Mouse (Mus musculus): ENCODE data around the gene Gm3448. TPM values are rescaled to one million over a fixed set of nuclear protein-coding genes. Genes with fewer than 3 reads are reported as not detected.

The Gm3448 gene
- total and polyA plus RNA-seq, 3 experiments: 0.51 to 4.7 (median 4.6) TPM

DNA sequence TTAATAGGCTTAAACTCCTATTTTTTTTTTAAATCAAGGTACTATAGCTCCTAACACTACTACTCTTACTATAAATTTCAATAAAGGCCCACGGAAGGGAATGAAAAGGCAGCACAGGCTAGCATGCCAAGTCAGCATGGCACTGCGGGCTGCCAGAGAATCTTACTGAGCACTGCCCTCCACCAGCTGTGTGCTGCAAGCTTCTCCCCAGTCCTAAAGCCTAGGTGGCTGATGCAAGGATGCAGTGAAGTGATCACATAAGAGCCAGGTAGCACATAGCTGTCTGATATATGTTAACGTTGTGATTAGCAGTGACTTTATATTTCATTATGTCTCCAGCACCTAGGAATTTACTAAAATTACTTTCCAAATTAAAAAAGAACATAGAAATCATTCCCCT lies 81.4 kb downstream of the Gm3448 start:
- no peak for DNase-seq

GRCm38 (mm10) chr17:14958686-14959327 lies 82.5 kb downstream of the Gm3448 start:
- DNase-seq: no peak

DNA sequence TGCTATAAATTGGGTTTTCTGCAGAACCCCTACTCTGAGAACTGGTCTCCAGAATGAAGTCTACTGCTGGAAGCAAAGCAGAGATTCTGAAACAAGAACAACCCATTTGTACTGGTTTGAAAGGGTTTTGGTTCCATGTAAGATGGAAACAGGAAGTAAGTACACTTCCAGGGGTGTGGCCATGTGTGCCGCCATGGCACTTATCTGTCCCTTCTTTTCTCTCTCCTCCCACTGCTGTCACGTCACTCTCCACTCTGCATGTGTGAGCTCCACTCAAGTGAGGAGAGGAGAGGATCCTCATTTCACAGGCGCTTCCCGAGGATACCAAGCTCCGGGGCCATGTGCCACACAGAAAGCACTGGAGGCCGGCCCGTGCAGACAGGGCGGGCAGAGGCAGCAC lies 87.9 kb downstream of the Gm3448 start:
- DNase-seq: no peak

DNA sequence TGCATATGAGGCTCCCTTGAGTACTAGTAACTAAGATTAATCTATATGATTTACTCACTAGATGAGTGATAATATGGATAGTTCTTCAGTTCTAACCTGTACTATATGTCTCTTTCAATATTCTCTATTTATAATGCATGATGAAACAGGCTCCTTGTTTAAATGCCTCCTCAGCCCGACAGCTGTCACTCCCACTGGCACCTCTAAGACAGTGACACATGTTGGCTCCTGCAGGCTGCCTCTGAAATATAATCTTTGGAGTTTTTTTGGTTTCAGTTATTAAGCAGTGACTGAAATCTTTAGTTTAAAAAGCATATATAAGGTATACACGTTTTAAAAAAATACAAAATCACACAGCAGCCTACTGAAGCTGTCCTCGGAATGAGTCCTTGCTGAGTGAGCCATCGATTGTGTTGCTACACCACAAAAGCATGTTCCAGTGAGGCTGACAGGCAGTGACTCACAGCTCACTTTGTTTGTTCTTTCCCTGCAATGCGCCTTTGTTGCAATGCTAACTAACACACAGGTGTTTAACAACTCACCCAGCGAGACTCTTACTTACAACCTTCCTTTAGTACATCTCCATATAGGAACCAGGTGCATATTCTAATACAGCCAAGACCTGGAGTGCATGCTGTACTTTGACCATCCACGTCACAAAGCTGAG lies 92.0 kb downstream of the Gm3448 start:
- peak; percentile 54 for DNase-seq

Other genes with a start within 250 kb of the Gm3448 start
- gene Wdr27, start 98.4 kb downstream of the Gm3448 start, total RNA-seq (2021): 1 to 10 TPM; 3.3 to 6.3 TPM
- gene Wdr27, start 98.4 kb downstream of the Gm3448 start, polyA plus RNA-seq (2012; rRNA removed): 10.9 and 21.1 TPM in 2 replicates
- 10 to 100 TPM; 27.6 to 33.1 TPM for gene 1600012H06Rik, start 98.4 kb downstream of the Gm3448 start, total RNA-seq (2021)
- gene 1600012H06Rik, start 98.4 kb downstream of the Gm3448 start, polyA plus RNA-seq (2012; rRNA removed): 13.2 and 23.8 TPM in 2 replicates
- 10 to 100 TPM; 45.2 to 59.4 TPM for gene Phf10, start 80.3 kb downstream of the Gm3448 start, total RNA-seq (2021)
- gene Phf10, start 80.3 kb downstream of the Gm3448 start, polyA plus RNA-seq (2012; rRNA removed): 4.8 and 6.8 TPM in 2 replicates
- 1 to 10 TPM; 4.4 to 6.6 TPM for gene 9030025P20Rik, start 63.1 kb downstream of the Gm3448 start, total RNA-seq (2021)
- 4.0 and 6.3 TPM in 2 replicates for gene 9030025P20Rik, start 63.1 kb downstream of the Gm3448 start, polyA plus RNA-seq (2012; rRNA removed)
- not detected for gene Gm3417, start 62.7 kb downstream of the Gm3448 start, total RNA-seq (2021)
- gene Gm3417, start 62.7 kb downstream of the Gm3448 start, polyA plus RNA-seq (2012; rRNA removed): 2.5 TPM in 1 of 2 replicates, not detected in the other
- gene Gm3435, start 31.4 kb downstream of the Gm3448 start, total RNA-seq (2021): 1 to 10 TPM; 3.3 to 5.4 TPM
- 0.21 TPM in 1 of 2 replicates, not detected in the other for gene Gm3435, start 31.4 kb downstream of the Gm3448 start, polyA plus RNA-seq (2012; rRNA removed)
- gene Ermard, start 329 bp downstream of the Gm3448 start, total RNA-seq (2021): 10 to 100 TPM; 39.3 to 47.8 TPM
- gene Ermard, start 329 bp downstream of the Gm3448 start, polyA plus RNA-seq (2012; rRNA removed): 23.2 and 23.9 TPM in 2 replicates
- gene Tcte3, start within 50 bp of the Gm3448 start, total RNA-seq (2021): 1 to 10 TPM; 2.0 to 2.1 TPM
- not detected in 2 replicates for gene Tcte3, start within 50 bp of the Gm3448 start, polyA plus RNA-seq (2012; rRNA removed)

All from adrenal gland, adult 2 months (tissue).